Mouse (Mus musculus) adrenal gland, adult 2 months (tissue): ENCODE results near the gene Aox4. TPM values are rescaled to one million over a fixed set of nuclear protein-coding genes. Genes with fewer than 3 reads are reported as not detected.

ENCODE experiments used
- DNase-seq: peaks from one replicate; pipeline ENCODE4 v3.0.0; 2021
- polyA plus RNA-seq: library from polyadenylated mRNA; depleted of rRNA; stranded (reverse); fragments of >200 nt; gene quantifications from 2 replicates; pipeline ENCODE4 v1.2.3, GENCODE M21; 2012; rRNA removed
- total RNA-seq, 2 experiments: library from RNA; stranded (reverse); gene quantifications; 2 replicates each; pipeline ENCODE4 v1.2.3; 2021

Gene Aox4
- total and polyA plus RNA-seq, 3 experiments = 0.10 TPM; not detected in 2

DNA sequence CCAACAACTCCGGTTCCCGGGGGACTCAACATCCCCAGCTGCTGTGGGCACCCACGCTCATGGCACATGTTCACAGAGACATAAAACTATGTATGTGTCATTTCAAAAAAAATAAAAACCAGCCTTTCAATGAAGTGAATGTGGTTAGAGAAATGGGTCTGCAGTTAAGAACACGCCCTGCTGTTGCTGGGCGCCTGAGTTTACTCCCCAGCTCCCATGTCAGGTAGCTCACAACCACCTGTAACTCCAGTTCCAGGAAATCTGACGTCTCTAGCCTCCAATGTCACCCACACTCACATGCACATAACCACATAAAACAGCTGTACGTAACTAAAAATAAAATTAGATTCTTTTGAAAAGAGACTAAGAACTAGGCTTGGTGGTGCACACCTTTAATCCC lies 90.9 kb downstream of the Aox4 start:
- no peak for DNase-seq

DNA sequence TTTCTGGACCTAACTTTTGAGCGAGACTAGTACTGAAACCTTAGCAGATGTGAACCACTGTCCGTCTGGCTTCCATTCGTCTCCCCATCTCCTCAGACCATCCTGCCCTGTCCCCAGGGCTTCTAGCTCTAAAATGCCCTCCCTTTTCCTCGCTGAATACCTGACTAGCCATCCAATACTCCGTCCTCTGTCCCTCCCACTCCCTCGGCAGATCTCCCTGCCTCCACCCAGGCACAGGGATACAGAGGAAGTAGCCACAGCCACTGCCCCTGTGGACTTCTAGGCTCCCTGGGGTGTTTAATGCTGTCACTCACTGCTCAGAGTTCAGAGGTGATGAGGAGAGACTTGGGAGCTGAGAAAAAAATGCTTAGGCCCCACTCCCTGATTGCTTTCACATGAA lies 91.8 kb downstream of the Aox4 start:
- DNase-seq = no peak

DNA sequence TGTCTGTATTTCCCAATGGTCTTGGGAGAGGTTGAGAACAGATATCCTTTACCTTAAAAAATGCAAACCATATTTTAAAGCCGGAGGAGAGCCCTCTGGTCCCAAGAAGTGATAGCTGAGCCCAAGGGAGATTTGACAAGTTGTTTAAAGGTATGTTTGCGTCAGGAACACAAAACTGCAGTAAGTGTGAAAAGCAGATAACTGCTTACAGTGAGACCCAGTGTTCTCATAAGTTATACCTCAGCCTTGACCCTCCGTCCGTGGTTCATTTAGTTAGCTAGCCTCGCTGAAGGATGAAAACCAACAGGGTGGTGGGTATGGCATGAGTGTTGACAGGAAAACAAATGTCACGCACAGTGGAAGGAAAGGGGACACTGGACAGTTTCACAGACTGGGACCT lies 92.8 kb downstream of the Aox4 start:
- no peak for DNase-seq

DNA sequence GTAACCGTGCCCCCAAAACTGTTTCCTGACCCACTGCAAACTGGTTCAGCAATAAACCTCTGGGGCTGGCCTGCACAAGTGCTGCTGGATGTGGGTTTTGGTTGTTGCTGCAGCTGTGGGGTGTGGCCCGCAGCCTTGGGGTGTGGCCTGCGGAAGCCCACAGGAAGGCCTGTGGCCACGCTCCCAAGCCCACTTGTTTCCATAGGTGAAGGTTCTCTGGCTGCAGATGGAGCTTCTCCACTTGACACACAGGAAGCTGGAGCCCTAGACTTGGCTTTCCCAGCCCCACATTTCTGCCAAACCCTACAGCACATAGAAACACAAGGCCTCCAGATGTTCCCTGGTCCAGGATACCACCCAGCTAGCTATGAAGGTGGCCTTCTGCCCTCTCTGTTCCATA lies 93.5 kb downstream of the Aox4 start:
- DNase-seq = no peak

DNA sequence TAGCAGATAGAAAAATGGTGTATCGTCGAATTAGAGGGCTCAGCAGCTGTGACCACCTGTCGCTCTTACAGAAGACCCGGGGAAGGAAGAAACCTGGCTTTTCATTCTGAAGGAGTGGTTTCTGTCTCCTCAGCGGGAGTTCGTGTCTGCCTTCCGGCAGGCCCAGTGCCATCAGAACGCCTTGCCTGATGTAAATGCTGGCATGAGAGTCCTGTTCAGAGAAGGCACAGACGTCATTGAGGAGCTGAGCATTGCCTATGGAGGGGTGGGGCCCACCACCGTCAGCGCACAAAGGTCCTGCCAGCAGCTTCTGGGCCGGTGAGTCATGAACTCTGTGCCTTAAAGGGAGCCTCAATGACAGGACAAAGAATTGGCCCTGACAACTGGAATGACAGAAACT lies 94.1 kb downstream of the Aox4 start:
- peak; percentile 65 for DNase-seq

DNA sequence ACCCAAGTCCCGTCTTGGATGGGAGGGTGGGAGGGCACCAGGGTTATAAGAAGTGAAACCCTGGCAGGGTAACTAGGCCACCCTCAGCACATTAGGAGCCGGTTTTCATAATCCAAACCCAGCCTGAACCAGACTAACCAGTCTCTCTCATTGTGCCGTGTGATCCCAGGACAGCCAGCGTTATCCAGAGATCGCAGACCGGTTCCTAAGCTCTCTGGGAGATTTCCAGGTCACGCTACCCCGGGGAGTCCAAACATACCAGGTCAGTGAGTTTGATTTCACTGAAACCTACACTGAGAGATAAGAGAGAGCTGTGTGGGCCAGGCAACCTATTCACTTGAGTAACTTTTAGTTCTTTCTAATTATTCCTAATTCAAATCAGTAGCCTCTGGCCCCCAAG lies 97.0 kb downstream of the Aox4 start:
- no peak for DNase-seq

DNA sequence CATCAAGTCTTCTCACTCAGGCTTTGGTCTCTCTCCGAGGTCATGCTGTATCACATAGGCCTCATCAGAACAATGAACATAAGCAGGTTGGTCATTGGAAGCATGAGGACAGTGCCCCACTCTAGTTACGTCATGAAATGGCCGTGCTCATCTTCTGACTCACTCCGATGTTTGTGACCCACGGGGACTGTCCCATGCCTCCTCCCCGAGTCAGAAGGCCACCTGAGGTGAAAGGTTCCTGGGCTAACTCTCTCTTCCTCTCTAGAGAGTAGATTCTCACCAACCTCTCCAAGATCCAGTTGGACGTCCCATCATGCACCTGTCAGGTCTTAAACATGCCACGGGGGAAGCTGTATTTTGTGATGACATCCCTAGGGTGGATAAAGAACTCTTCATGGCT lies 98.4 kb downstream of the Aox4 start:
- no peak for DNase-seq

DNA sequence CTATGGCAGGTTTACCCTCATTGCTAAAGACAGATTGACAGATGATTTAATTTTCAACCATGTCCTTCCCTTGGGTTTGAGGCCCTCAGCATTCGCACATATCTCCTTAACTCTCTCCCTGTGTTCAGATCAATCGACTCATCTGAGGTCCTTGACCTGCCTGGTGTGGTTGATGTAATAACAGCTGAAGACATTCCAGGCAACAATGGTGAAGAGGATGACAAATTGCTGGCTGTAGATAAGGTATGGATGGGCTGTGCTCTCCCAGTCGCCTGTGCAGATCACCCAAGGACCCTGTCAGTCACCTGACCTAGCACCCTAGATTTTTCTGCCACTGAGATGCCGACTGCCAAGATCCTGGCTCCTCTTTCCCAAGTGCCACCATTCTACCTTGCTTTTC lies 99.7 kb downstream of the Aox4 start:
- DNase-seq = peak; percentile 55

DNA sequence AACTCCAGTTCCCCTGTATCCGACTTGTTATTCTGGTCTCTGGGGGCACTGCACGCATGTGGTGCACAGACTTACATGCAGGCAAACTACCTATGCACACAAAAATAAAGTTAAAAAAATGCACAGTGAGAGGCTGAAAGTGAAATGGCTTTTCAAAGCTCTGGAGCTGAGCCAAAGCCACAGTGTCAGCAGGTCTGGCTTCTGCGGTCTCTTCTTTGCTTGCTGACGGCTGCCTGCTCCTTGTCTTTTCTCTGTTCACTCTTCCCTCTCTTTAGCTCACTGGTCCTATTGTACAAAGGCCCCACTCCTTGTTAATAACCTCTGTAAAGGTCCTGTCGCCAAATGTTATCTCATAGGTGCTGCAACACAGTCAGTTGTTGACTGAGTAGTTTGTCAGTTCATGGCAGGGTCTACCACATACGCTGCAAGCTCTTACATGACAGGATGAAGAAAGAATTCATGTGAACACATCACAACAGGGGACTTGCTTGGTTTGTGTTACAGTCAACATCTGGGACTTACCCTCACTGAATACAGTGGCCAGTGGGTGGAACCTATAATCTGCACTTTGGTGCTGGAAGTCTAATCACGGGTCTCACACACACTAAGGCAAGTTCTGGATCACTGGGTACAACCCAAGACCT lies 101.1 kb downstream of the Aox4 start:
- no peak for DNase-seq

DNA sequence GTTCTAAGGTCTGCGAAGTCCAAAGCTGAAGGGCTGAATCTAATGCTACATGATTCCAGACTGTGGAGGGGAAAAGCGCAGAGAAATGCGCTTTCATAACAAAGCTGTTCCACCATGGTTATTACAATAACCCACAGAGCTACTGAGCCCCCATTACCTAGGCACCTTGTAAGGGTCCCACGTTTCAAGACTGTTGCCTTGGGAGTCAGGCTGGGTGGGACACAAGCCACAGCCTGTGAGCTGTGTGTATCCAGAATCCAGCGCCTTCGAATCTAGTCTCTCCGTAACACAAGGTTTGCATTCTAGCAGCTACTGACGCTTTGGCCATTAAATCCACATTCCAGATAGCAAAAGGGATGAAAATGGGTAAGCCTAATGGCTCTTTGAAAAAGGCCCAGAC lies 103.0 kb downstream of the Aox4 start:
- no peak for DNase-seq

DNA sequence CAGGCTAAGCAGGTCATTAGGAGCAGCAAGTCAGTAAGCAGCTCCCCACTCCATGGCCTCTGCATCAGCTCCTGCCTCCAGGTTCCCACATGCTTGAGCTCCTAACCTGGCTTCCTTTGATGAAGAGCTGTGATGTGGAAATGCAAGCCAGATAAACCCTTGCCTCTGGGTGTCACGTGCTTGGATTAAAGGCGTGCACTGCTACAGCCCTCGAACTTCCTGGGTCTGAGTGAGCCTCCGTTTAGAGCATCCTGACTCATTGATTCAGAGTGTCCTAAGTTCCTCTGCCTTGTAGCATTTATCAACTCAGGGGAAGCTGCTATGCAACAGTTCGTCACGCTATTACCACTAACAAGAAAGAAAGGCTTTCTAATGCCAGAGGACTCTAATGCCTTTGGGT lies 105.3 kb downstream of the Aox4 start:
- DNase-seq = no peak

Other genes with a start within 250 kb of the Aox4 start
- gene Sgo2a, start 214.4 kb upstream of the Aox4 start, total RNA-seq = under 1 TPM; 0.66 TPM
- gene Sgo2a, start 214.4 kb upstream of the Aox4 start, polyA plus RNA-seq = 0.11 and 0.13 TPM in 2 replicates
- 10 to 100 TPM in 1 of 2 experiments, 1 to 10 TPM in 1; 8.4 to 10.9 TPM for gene Kctd18, start 191.4 kb upstream of the Aox4 start, total RNA-seq
- 4.2 TPM in 2 replicates for gene Kctd18, start 191.4 kb upstream of the Aox4 start, polyA plus RNA-seq
- 10 to 100 TPM; 35.1 to 58.0 TPM for gene Aox1, start 180.5 kb upstream of the Aox4 start, total RNA-seq
- gene Aox1, start 180.5 kb upstream of the Aox4 start, polyA plus RNA-seq = 9.1 and 10.7 TPM in 2 replicates
- gene Aox3, start 97.3 kb upstream of the Aox4 start, total RNA-seq = 1 to 10 TPM; 4.2 to 9.4 TPM
- gene Aox3, start 97.3 kb upstream of the Aox4 start, polyA plus RNA-seq = 0.42 and 0.55 TPM in 2 replicates
- gene Aox2, start 67.9 kb downstream of the Aox4 start, total RNA-seq = under 1 TPM; 0.24 to 0.55 TPM
- 0.02 TPM in 1 of 2 replicates, not detected in the other for gene Aox2, start 67.9 kb downstream of the Aox4 start, polyA plus RNA-seq
- gene Bzw1, start 182.5 kb downstream of the Aox4 start, total RNA-seq = 100 to 1,000 TPM; 125 to 134 TPM
- 5.6 and 7.5 TPM in 2 replicates for gene Bzw1, start 182.5 kb downstream of the Aox4 start, polyA plus RNA-seq
- 100 to 1,000 TPM; 120 to 159 TPM for gene Clk1, start 213.7 kb downstream of the Aox4 start, total RNA-seq
- 9.9 and 10.7 TPM in 2 replicates for gene Clk1, start 213.7 kb downstream of the Aox4 start, polyA plus RNA-seq
- gene Nif3l1, start 234.8 kb downstream of the Aox4 start, total RNA-seq = 10 to 100 TPM; 21.6 to 21.7 TPM
- 11.1 and 12.2 TPM in 2 replicates for gene Nif3l1, start 234.8 kb downstream of the Aox4 start, polyA plus RNA-seq
- 10 to 100 TPM; 27.1 to 34.5 TPM for gene Ppil3, start 235.1 kb downstream of the Aox4 start, total RNA-seq
- 10.0 and 10.7 TPM in 2 replicates for gene Ppil3, start 235.1 kb downstream of the Aox4 start, polyA plus RNA-seq